Mouse (Mus musculus) hindbrain, embryonic 15.5 days (tissue): ENCODE measurements around the gene Atg2a. TPM values are rescaled to one million over a fixed set of nuclear protein-coding genes. Genes with fewer than 3 reads are reported as not detected.

Experiments
- ATAC-seq: fragments of 200-750 bp; cut with Nextera tagmentation; 2 replicates; pipeline ENCODE4 v1.8.0; 2017; ENCODE audit warnings: low read depth, moderate number of reproducible peaks, moderate TSS enrichment; ENCODE audit not compliant: low FRiP score
- H3K27ac ChIP-seq: fragments of 300-500 bp; sonication (generic); replicated peaks from 2 replicates; pipeline ENCODE4 v1.5.1; 2015; ENCODE audit warnings: mild to moderate bottlenecking, inconsistent platforms
- H3K27me3 ChIP-seq: fragments of 300-500 bp; sonication (generic); 2 replicates; pipeline ENCODE4 v1.6.1; 2015; ENCODE audit warnings: control low read depth, inconsistent platforms
- H3K36me3 ChIP-seq: fragments of 300-500 bp; sonication (generic); 2 replicates; pipeline ENCODE4 v1.6.1; 2015; ENCODE audit warnings: control low read depth, inconsistent platforms
- H3K4me1 ChIP-seq: fragments of 300-500 bp; sonication (generic); replicated peaks from 2 replicates; pipeline ENCODE4 v1.6.1; 2015; ENCODE audit warnings: control low read depth, inconsistent platforms
- H3K4me2 ChIP-seq: fragments of 300-500 bp; sonication (generic); 2 replicates; pipeline ENCODE4 v1.6.1; 2015; ENCODE audit warnings: moderate library complexity, mild to moderate bottlenecking, inconsistent platforms
- H3K4me3 ChIP-seq: fragments of 300-500 bp; sonication (generic); 2 replicates; pipeline ENCODE4 v1.5.1; 2015; ENCODE audit warnings: mild to moderate bottlenecking, inconsistent platforms
- H3K9ac ChIP-seq: fragments of 300-500 bp; sonication (generic); 2 replicates; pipeline ENCODE4 v1.6.1; 2015; ENCODE audit warnings: inconsistent platforms
- H3K9me3 ChIP-seq: fragments of 300-500 bp; sonication (generic); 2 replicates; pipeline ENCODE4 v1.6.1; 2016; ENCODE audit warnings: control low read depth, inconsistent platforms
- WGBS: fragments of 180-500 bp; shearing (Covaris S2); methylation state at CpG from one replicate; pipeline ENCODE4 v1.1.7; 2015; 5-methylcytosine and 5-hydroxymethylcytosine counted together
- polyA plus RNA-seq: library from polyadenylated mRNA; unstranded; fragments of >200 nt; fragmentation: Nextera tagmentation; extraction: Ambion mirVana; gene quantifications from 2 replicates; pipeline ENCODE4 v1.2.1, GENCODE M21; 2015

Gene Atg2a
- polyA plus RNA-seq, 1 experiment from 2014 or later, result 16.1 TPM

- Histone ChIP-seq H3K9me3 (no peaks in the 10 kb centered on the region), H3K4me2 (no peak overlapping the region), H3K9ac (no peak overlapping the region), H3K4me1 (peaks cover 14% of the 10 kb centered on the region), H3K4me3 (no peak overlapping the region), H3K27me3 (no peaks in the 10 kb centered on the region), H3K27ac (no peak overlapping the region), H3K36me3 (no peaks in the 10 kb centered on the region)
- WGBS, result 33% methylated on average over 8 of the region's 8 CpGs
- no peak for ATAC-seq
Observed at GRCm38 (mm10) chr19:6271206-6271605, 29.7 kb downstream of the Atg2a start.

- H3K9me3 ChIP-seq, result no peaks in the 10 kb centered on the region
- no peak for ATAC-seq
- no peak overlapping the region for H3K27ac ChIP-seq
- no peaks in the 10 kb centered on the region for H3K27me3 ChIP-seq
- H3K36me3 ChIP-seq, result no peaks in the 10 kb centered on the region
- no peak overlapping the region for H3K9ac ChIP-seq
- no peak overlapping the region for H3K4me3 ChIP-seq
- H3K4me1 ChIP-seq, result peaks cover 14% of the 10 kb centered on the region
- WGBS, result 73% methylated on average over 7 of the region's 7 CpGs
- no peak overlapping the region for H3K4me2 ChIP-seq
Observed at GRCm38 (mm10) chr19:6272053-6272452, 30.6 kb downstream of the Atg2a start.

- H3K27me3 ChIP-seq, result no peaks in the 10 kb centered on the region
- H3K4me2 ChIP-seq, result no peak overlapping the region
- H3K27ac ChIP-seq, result no peak overlapping the region
- no peak for ATAC-seq
- H3K4me3 ChIP-seq, result no peak overlapping the region
- H3K9ac ChIP-seq, result no peak overlapping the region
- peaks cover 15% of the 10 kb centered on the region for H3K4me1 ChIP-seq
- no peaks in the 10 kb centered on the region for H3K36me3 ChIP-seq
- WGBS, result 90% methylated on average over 4 of the region's 4 CpGs
- no peaks in the 10 kb centered on the region for H3K9me3 ChIP-seq
Observed at GRCm38 (mm10) chr19:6272738-6273137, 31.3 kb downstream of the Atg2a start.

DNA sequence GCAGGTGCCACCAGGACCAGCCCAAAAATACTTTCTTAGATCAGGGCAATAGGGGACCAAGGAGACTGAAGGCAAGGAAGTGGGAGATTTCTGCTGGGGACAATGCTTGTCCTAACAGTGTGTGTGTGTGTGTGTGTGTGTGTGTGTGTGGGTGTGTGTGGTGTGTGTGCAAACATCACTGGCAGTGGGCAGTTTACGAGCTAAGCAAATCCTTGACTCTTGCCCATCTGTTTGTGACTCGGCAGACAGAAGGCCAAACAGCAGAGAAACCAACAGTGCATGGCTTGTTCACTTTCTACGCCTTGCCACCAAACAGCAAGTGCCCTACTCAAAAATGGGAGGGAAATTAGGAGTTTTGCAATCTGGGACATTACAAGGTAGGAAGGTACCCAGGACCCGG is 32.1 kb downstream of the Atg2a start:
- 83% methylated on average over 4 of the region's 4 CpGs for WGBS
- H3K9ac ChIP-seq, result no peak overlapping the region
- no peak for ATAC-seq

DNA sequence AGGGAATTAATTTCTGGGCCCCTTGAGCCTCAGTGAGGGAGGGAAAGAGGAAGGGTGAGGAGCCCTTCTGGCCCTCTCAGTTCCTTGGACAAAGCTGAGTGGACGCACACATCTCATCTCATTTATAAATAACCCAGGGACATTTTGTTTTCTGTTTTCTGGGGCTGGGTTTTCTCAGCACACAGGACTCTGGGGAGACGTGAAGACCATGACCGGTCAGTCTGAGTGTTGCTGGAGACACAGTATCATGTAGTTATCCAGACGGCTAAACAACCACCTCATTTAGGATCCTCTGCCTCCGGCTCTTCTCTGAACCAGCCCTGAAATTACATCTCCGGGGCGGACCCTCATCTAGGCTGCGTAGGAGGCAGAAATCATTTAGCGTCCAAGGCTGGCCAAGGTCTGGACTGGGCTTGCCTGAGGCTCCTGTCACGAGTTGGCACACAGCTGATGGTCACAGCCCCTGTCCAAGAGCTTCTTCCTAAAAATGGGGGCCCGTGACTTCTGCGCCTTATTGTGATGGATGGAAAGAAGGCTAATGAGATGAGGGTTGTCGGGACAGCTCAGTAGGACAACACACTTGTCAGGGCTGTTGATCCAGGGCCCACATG is 32.6 kb downstream of the Atg2a start:
- H3K4me1 ChIP-seq, result peaks cover 25% of the 10 kb centered on the region
- WGBS, result 92% methylated on average over 13 of the region's 13 CpGs
- H3K27ac ChIP-seq, result no peak overlapping the region
- ATAC-seq, result no peak
- no peak overlapping the region for H3K4me2 ChIP-seq
- no peaks in the 10 kb centered on the region for H3K9me3 ChIP-seq
- no peak overlapping the region for H3K9ac ChIP-seq
- H3K27me3 ChIP-seq, result no peaks in the 10 kb centered on the region
- no peak overlapping the region for H3K4me3 ChIP-seq
- H3K36me3 ChIP-seq, result no peaks in the 10 kb centered on the region

More for the DNA sequence above, 32.1 kb downstream of the Atg2a start:
- H3K4me1 ChIP-seq, result peaks cover 20% of the 10 kb centered on the region
- H3K9me3 ChIP-seq, result no peaks in the 10 kb centered on the region
- H3K4me3 ChIP-seq, result no peak overlapping the region
- no peaks in the 10 kb centered on the region for H3K27me3 ChIP-seq
- H3K4me2 ChIP-seq, result no peak overlapping the region
- no peaks in the 10 kb centered on the region for H3K36me3 ChIP-seq
- no peak overlapping the region for H3K27ac ChIP-seq

DNA sequence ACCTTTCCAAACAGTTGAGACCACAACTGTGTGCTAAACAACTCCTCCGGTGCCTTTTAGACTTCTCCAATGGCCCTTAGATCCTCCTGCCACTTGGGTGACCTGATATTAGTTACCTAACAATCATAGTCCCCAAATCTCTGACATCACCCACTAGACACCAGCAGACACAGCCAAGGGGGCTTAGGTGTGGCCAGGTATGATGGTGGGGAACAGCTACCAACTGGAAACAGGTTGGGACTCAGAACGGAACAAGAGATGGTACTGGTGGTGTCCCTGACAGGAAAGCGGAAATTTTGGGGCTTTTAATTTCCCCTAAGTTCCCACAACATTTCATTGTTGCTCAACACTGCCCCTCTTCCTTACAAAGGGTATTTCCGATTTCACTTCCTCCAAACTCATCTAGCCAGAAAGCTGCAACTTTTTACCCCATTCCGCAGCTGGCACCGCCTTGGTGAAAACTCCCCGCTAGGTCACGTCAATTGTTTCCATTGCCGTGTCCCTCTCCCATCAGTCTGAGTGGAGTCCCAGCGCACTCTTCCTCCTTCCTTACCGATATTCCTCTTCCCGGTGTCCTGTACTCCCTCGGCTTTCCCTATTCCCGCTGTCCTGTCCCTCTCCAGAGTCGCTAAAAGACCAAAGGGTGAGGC is 34.4 kb downstream of the Atg2a start:
- Histone ChIP-seq H3K27me3 (no peaks in the 10 kb centered on the region), H3K4me2 (peak overlapping the region; percentile 93), H3K27ac (peak overlapping the region; percentile 82), H3K36me3 (no peaks in the 10 kb centered on the region), H3K4me1 (peaks cover 41% of the 10 kb centered on the region), H3K4me3 (peak overlapping the region; percentile 75), H3K9ac (peak overlapping the region; percentile 50), H3K9me3 (no peaks in the 10 kb centered on the region)
- WGBS, result 9% methylated on average over 15 of the region's 15 CpGs
- ATAC-seq, result peak; percentile 24

DNA sequence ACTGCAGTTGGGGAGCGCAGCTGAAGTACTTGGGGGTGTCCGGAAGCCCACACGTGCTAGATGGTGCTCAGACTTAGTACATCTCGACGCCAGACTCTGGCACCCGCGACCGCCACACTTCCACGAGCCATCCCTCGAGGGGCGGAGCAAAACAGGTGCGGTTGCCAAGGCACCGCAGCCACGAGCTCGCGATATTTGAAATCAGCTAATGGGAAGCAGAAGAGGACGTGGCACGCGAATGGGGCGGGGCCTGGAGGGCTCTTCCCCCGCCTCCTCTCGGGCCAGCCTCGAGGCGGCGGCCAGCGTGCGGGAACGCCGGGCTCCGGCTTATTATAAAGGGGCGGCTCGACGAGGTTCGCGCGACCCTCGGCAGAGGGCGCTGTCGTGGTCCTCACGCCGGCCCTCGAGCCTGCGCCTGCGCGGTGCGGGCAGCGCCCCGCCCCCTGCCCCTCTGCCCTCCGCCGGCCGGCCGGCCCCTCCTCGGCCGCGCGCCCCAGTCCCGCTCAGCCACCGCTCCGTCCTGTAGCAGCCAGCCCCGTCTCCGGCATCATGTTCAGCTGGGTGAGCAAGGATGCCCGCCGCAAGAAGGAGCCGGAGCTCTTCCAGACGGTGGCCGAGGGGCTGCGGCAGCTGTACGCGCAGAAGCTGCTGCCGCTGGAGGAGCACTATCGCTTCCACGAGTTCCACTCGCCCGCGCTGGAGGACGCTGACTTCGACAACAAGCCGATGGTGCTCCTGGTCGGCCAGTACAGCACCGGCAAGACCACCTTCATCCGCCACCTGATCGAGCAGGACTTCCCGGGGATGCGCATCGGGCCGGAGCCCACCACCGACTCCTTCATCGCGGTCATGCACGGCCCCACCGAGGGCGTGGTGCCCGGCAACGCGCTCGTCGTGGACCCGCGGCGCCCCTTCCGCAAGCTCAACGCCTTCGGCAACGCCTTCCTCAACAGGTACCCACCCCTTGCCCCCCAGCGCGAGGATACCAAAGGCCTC is 35.3 kb downstream of the Atg2a start, which contains the start of gene Ehd1:
Ehd1 (plus strand) TSS at position 300 of the 996 bp plus-strand sequence.
- WGBS, result 0% methylated on average over 99 of the region's 106 CpGs
- ATAC-seq, result peak; percentile 97
- Histone ChIP-seq H3K27ac (peak within 1 kb of the TSS; percentile 82), H3K36me3 (peaks cover 8% of the 10 kb centered on the region), H3K9me3 (no peaks in the 10 kb centered on the region), H3K4me2 (peak within 1 kb of the TSS; percentile 93), H3K4me3 (peak within 1 kb of the TSS; percentile 75), H3K27me3 (no peaks in the 10 kb centered on the region), H3K4me1 (peaks cover 43% of the 10 kb centered on the region), H3K9ac (peak within 1 kb of the TSS; percentile 85)

- H3K9ac ChIP-seq, result peak overlapping the region; percentile 85
- no peaks in the 10 kb centered on the region for H3K27me3 ChIP-seq
- WGBS, result 7% methylated on average over 10 of the region's 10 CpGs
- peak overlapping the region; percentile 75 for H3K4me3 ChIP-seq
- ATAC-seq, result no peak
- peaks cover 19% of the 10 kb centered on the region for H3K36me3 ChIP-seq
- H3K9me3 ChIP-seq, result no peaks in the 10 kb centered on the region
- peak overlapping the region; percentile 82; the same call in 1 of the 2 replicates for H3K27ac ChIP-seq
- H3K4me1 ChIP-seq, result peaks cover 43% of the 10 kb centered on the region
- peak overlapping the region; percentile 93 for H3K4me2 ChIP-seq
Observed at GRCm38 (mm10) chr19:6277661-6278438, 36.4 kb downstream of the Atg2a start.

- WGBS, result 38% methylated on average over 6 of the region's 6 CpGs
Observed at GRCm38 (mm10) chr19:6278439-6279073, 37.1 kb downstream of the Atg2a start.

GRCm38 (mm10) chr19:6279481-6280144 is 38.1 kb downstream of the Atg2a start:
- H3K27ac ChIP-seq, result no peak overlapping the region
- H3K4me3 ChIP-seq, result peak overlapping the region; percentile 75
- no peak for ATAC-seq
- WGBS, result 88% methylated on average over 6 of the region's 6 CpGs
- H3K36me3 ChIP-seq, result peaks cover 31% of the 10 kb centered on the region
- peaks cover 43% of the 10 kb centered on the region for H3K4me1 ChIP-seq
- no peaks in the 10 kb centered on the region for H3K27me3 ChIP-seq
- no peaks in the 10 kb centered on the region for H3K9me3 ChIP-seq
- no peak overlapping the region; the same call in 1 of the 2 replicates for H3K9ac ChIP-seq
- H3K4me2 ChIP-seq, result peak overlapping the region; percentile 93

More at GRCm38 (mm10) chr19:6278439-6279073, 37.1 kb downstream of the Atg2a start:
- Histone ChIP-seq H3K4me3 (peak overlapping the region; percentile 75), H3K36me3 (peaks cover 26% of the 10 kb centered on the region), H3K4me1 (peaks cover 43% of the 10 kb centered on the region), H3K9ac (peak overlapping the region; percentile 85), H3K27ac (no peak overlapping the region; the same call in 1 of the 2 replicates), H3K9me3 (no peaks in the 10 kb centered on the region), H3K4me2 (peak overlapping the region; percentile 93), H3K27me3 (no peaks in the 10 kb centered on the region)
- no peak for ATAC-seq
